Mouse (Mus musculus) liver, adult 10 weeks (tissue): ENCODE measurements around the gene Gm14151. TPM values are rescaled to one million over a fixed set of nuclear protein-coding genes. Genes with fewer than 3 reads are reported as not detected.

Source experiments
- polyA plus RNA-seq: library from polyadenylated mRNA; stranded (reverse); fragments of 350-450 nt; fragmentation: Illumina TruSeq; extraction: RNeasy Lipid Tissue Mini Kit (QIAGEN cat#74804); gene quantifications from one replicate; pipeline ENCODE4 v1.2.3, GENCODE M21; 2014; ENCODE audit warnings: low read depth, low replicate concordance

The Gm14151 gene
- not detected for polyA plus RNA-seq

GRCm38 (mm10) chr2:151092250-151092649 lies at the start of gene Gm14151:
Gm14151 (minus strand) TSS chr2:151092350.

GRCm38 (mm10) chr2:151097945-151098344 lies 5.8 kb upstream of the Gm14151 start, which contains the start of gene Gm14147:
Gm14147 (plus strand) TSS chr2:151098245.

GRCm38 (mm10) chr2:151039232-151039695 lies 52.9 kb downstream of the Gm14151 start, which contains the start of the genes Ninl and Nanp:
Ninl (minus strand) TSS chr2:151039382.
Nanp (minus strand) TSS chr2:151039398.

Other genes starting within 250 kb of the Gm14151 start
- 41.3 TPM for gene Abhd12, start 187.6 kb downstream of the Gm14151 start, polyA plus RNA-seq
- gene Gins1, start 186.9 kb downstream of the Gm14151 start, polyA plus RNA-seq = 4.3 TPM
- gene Ninl, start 53.0 kb downstream of the Gm14151 start, polyA plus RNA-seq = 0.19 TPM
- gene Nanp, start 53.0 kb downstream of the Gm14151 start, polyA plus RNA-seq = 25.9 TPM
- gene Gm14147, start 5.9 kb upstream of the Gm14151 start, polyA plus RNA-seq = not detected